Mouse (Mus musculus): ENCODE measurements around the gene Krtap19-1.

GRCm38 (mm10) chr16:88874169-88874568, 5.0 kb upstream of the Krtap19-1 start, which contains the start of gene Krtap19-2:
- TF ChIP-seq CTCF (conservative IDR thresholded peaks at IDR 0.05; ENCODE audit: low read length) (no peak), POU5F1 (IDR thresholded peaks at IDR 0.05; ENCODE audit: borderline replicate concordance, low read length) (no peak)
